In genomic region chr6:115010815-115011214, GRCm38 (mm10) we compare ENCODE assay signal across 28 mouse cellular contexts.
"Had no signal": no experiment of that assay in that cellular context is flagged by ENCODE, and none has a peak within 500 bp of the region (broad histone marks: within the 10 kb centered on the region; RNA-seq: fewer than 3 reads in every experiment).

No protein-coding gene starts in this region.

- H3K9ac ChIP-seq: embryonic facial prominence, embryonic 12.5 days; embryonic facial prominence, embryonic 13.5 days; embryonic facial prominence, embryonic 15.5 days; forebrain, embryonic 12.5 days; forebrain, embryonic 13.5 days; forebrain, embryonic 15.5 days; forebrain, postnatal 0 days had no signal

- H3K9me3 ChIP-seq: embryonic facial prominence, embryonic 10.5 days; embryonic facial prominence, embryonic 12.5 days; embryonic facial prominence, embryonic 13.5 days; embryonic facial prominence, embryonic 15.5 days; forebrain, embryonic 10.5 days; forebrain, embryonic 12.5 days; forebrain, embryonic 13.5 days; forebrain, embryonic 15.5 days had no signal

- DNase-seq: cerebellum, adult 8-10 months; cerebellum, adult 9-10 months; cerebellum, adult 9-11 months; cerebellum, postnatal 10 days; cerebellum, postnatal 14 days; cerebellum, postnatal 25 days; cerebellum, postnatal 36 days; embryo, embryonic 11 days; forebrain, postnatal 0 days; gastrocnemius, adult 2 months; gastrocnemius, postnatal 10 days; gastrocnemius, postnatal 14 days; gastrocnemius, postnatal 25 days; gastrocnemius, postnatal 36 days; heart, adult 11 months; heart, adult 18-20 months; heart, adult 2 months had no signal

- H3K27ac ChIP-seq: embryonic facial prominence, embryonic 10.5 days; embryonic facial prominence, embryonic 12.5 days; forebrain, embryonic 10.5 days; forebrain, embryonic 12.5 days; forebrain, embryonic 13.5 days; forebrain, embryonic 15.5 days; heart, adult 2 months had no signal

- H3K4me3 ChIP-seq: embryonic facial prominence, embryonic 10.5 days; embryonic facial prominence, embryonic 12.5 days; embryonic facial prominence, embryonic 13.5 days; embryonic facial prominence, embryonic 15.5 days; erythroblast, embryonic 14.5 days; forebrain, embryonic 10.5 days; forebrain, embryonic 12.5 days; forebrain, embryonic 13.5 days; forebrain, embryonic 15.5 days; gastrocnemius, adult 2 months; heart, adult 2 months had no signal

- H3K4me1 ChIP-seq: forebrain, embryonic 15.5 days had no signal

- H3K27me3 ChIP-seq: embryonic facial prominence, embryonic 12.5 days; embryonic facial prominence, embryonic 13.5 days; embryonic facial prominence, embryonic 15.5 days; forebrain, embryonic 12.5 days; forebrain, embryonic 13.5 days; forebrain, embryonic 15.5 days had no signal

- H3K4me2 ChIP-seq: embryonic facial prominence, embryonic 12.5 days; embryonic facial prominence, embryonic 13.5 days; embryonic facial prominence, embryonic 15.5 days; forebrain, embryonic 12.5 days; forebrain, embryonic 13.5 days; forebrain, embryonic 15.5 days had no signal

- ATAC-seq: forebrain, embryonic 13.5 days; forebrain, embryonic 14.5 days; forebrain, embryonic 15.5 days; forebrain, embryonic 16.5 days; forebrain, postnatal 0 days had no signal
